Mouse (Mus musculus) lung, embryonic 14.5 days (tissue): Measurements from ENCODE around the gene Vtn. TPM values are rescaled to one million over a fixed set of nuclear protein-coding genes. Genes with fewer than 3 reads are reported as not detected.
A peak's percentile ranks its signal among the peaks of the same experiment; 100 is the strongest.

Experiments
- ATAC-seq: fragments of 200-750 bp; cut with Nextera tagmentation; 2 replicates; pipeline ENCODE4 v1.8.0; 2017; ENCODE audit warnings: mild to moderate bottlenecking, moderate TSS enrichment, moderate library complexity; ENCODE audit not compliant: insufficient read depth
- DNase-seq: peaks from one replicate; pipeline ENCODE4 v3.0.0-alpha.2; 2015
- H3K27ac ChIP-seq: fragments of 300-500 bp; sonication (generic); 2 replicates; pipeline ENCODE4 v1.5.1; 2014; ENCODE audit warnings: low read depth, mild to moderate bottlenecking, moderate library complexity
- H3K27me3 ChIP-seq: fragments of 300-500 bp; sonication (generic); 2 replicates; pipeline ENCODE4 v1.6.1; 2014; ENCODE audit warnings: low read length, control low read depth; ENCODE audit not compliant: insufficient read depth
- H3K36me3 ChIP-seq: fragments of 300-500 bp; sonication (generic); 2 replicates; pipeline ENCODE4 v1.6.1; 2014; ENCODE audit warnings: control low read depth; ENCODE audit not compliant: insufficient read depth
- H3K4me1 ChIP-seq: fragments of 300-500 bp; sonication (generic); 2 replicates; pipeline ENCODE4 v1.6.1; 2014; ENCODE audit warnings: antibody characterized with exemption, control low read depth; ENCODE audit not compliant: insufficient read depth
- H3K4me2 ChIP-seq: fragments of 300-500 bp; sonication (generic); 2 replicates; pipeline ENCODE4 v1.6.1; 2014; ENCODE audit warnings: mild to moderate bottlenecking
- H3K4me3 ChIP-seq: fragments of 300-500 bp; sonication (generic); 2 replicates; pipeline ENCODE4 v1.5.1; 2014; ENCODE audit warnings: low read depth, low read length
- H3K9ac ChIP-seq: fragments of 300-500 bp; sonication (generic); 2 replicates; pipeline ENCODE4 v1.6.1; 2014
- H3K9me3 ChIP-seq: fragments of 300-500 bp; sonication (generic); 2 replicates; pipeline ENCODE4 v1.6.1; 2016; ENCODE audit warnings: low read depth, low read length, control low read depth
- CTCF ChIP-seq: IDR thresholded peaks from 2 replicates; pipeline ENCODE4 v1.5.1; 2016; ENCODE audit warnings: antibody characterized with exemption, low read depth
- WGBS: fragments of 180-500 bp; shearing (Covaris S2); extraction: QIAGEN DNeasy Blood & Tissue Kit; methylation state at CpG from one replicate; pipeline ENCODE4 v1.1.7; 2014; 5-methylcytosine and 5-hydroxymethylcytosine counted together
- polyA plus RNA-seq: library from polyadenylated mRNA; unstranded; fragments of >200 nt; fragmentation: Nextera tagmentation; extraction: Ambion mirVana; gene quantifications from 2 replicates; pipeline ENCODE4 v1.2.1, GENCODE M21; 2014

Gene Vtn
- polyA plus RNA-seq: 0.20 and 0.50 TPM in 2 replicates

GRCm38 (mm10) chr11:78499004-78499403 lies at the start of gene Vtn:
TSS of gene Vtn (plus strand) at chr11:78499091.
- ATAC-seq (no peak), DNase-seq (no peak)
- Histone ChIP-seq H3K27me3 (peaks cover 56% of the 10 kb centered on the region), H3K27ac (no peak within 1 kb of the TSS), H3K9ac (peak within 1 kb of the TSS; percentile 34; the same call in 1 of the 2 replicates), H3K4me3 (peak within 1 kb of the TSS; percentile 50), H3K4me1 (0 out of 2 replicates have a peak, but pooled peaks cover 4% of the 10 kb centered on the region), H3K9me3 (no peaks in the 10 kb centered on the region), H3K36me3 (no peaks in the 10 kb centered on the region), H3K4me2 (peak within 1 kb of the TSS; percentile 99)
- 35% methylated on average over 7 of the region's 7 CpGs for WGBS
- no peak for TF ChIP-seq CTCF

- H3K4me1 ChIP-seq: no peaks in the 10 kb centered on the region
- TF ChIP-seq CTCF: no peak
- no peaks in the 10 kb centered on the region for H3K36me3 ChIP-seq
- H3K4me3 ChIP-seq: no peak overlapping the region
- 39% methylated on average over 2 of the region's 2 CpGs for WGBS
- no peak for ATAC-seq
- H3K9ac ChIP-seq: no peak overlapping the region
- H3K27ac ChIP-seq: no peak overlapping the region
- H3K9me3 ChIP-seq: no peaks in the 10 kb centered on the region
- no peaks in the 10 kb centered on the region for H3K27me3 ChIP-seq
- no peak overlapping the region for H3K4me2 ChIP-seq
- no peak for DNase-seq
Observed at GRCm38 (mm10) chr11:78450337-78450736, 48.6 kb upstream of the Vtn start.

DNA sequence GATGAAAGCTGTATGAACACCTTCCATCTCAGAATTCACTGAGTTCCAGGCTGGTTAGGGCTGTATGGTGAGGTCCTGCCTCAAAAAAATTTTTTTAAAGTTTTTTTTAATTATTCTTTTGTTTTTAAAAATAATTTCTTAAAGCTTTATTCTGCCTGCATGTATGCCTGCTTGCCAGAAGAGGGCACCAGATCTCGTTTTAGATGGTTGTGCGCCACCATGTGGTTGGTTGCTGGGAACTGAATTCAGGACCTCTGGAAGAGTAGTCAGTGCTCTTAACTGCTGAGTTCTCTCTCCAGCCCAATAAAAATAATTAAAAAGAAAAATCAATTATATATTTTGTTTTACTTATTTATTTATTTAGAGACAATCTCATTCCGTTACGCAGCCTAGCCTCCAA lies 45.2 kb upstream of the Vtn start:
- Histone ChIP-seq H3K4me2 (no peak overlapping the region), H3K4me1 (no peaks in the 10 kb centered on the region), H3K36me3 (no peaks in the 10 kb centered on the region), H3K9ac (no peak overlapping the region), H3K27ac (no peak overlapping the region), H3K9me3 (no peaks in the 10 kb centered on the region), H3K4me3 (no peak overlapping the region), H3K27me3 (no peaks in the 10 kb centered on the region)
- no peak for ATAC-seq
- TF ChIP-seq CTCF: peak; percentile 94
- peak; percentile 87 for DNase-seq
- WGBS: 11% methylated on average over 4 of the region's 4 CpGs

- 65% methylated on average over 7 of the region's 7 CpGs for WGBS
- ATAC-seq: no peak
- no peak for TF ChIP-seq CTCF
- Histone ChIP-seq H3K27ac (no peak overlapping the region), H3K36me3 (no peaks in the 10 kb centered on the region), H3K4me2 (no peak overlapping the region), H3K4me3 (no peak overlapping the region), H3K27me3 (no peaks in the 10 kb centered on the region), H3K4me1 (no peaks in the 10 kb centered on the region), H3K9ac (no peak overlapping the region), H3K9me3 (no peaks in the 10 kb centered on the region)
- no peak for DNase-seq
Observed at GRCm38 (mm10) chr11:78454276-78454675, 44.6 kb upstream of the Vtn start.

GRCm38 (mm10) chr11:78455308-78455707 lies 43.6 kb upstream of the Vtn start:
- H3K36me3 ChIP-seq: no peaks in the 10 kb centered on the region
- 26% methylated on average over 5 of the region's 5 CpGs for WGBS
- no peaks in the 10 kb centered on the region for H3K9me3 ChIP-seq
- no peak overlapping the region for H3K4me2 ChIP-seq
- H3K4me1 ChIP-seq: no peaks in the 10 kb centered on the region
- no peak overlapping the region for H3K27ac ChIP-seq
- DNase-seq: peak; percentile 73
- no peaks in the 10 kb centered on the region for H3K27me3 ChIP-seq
- no peak overlapping the region for H3K9ac ChIP-seq
- ATAC-seq: no peak
- peak; percentile 68 for TF ChIP-seq CTCF
- no peak overlapping the region for H3K4me3 ChIP-seq

- no peak overlapping the region for H3K9ac ChIP-seq
- DNase-seq (no peak), ATAC-seq (no peak)
- H3K4me1 ChIP-seq: no peaks in the 10 kb centered on the region
- H3K4me3 ChIP-seq: no peak overlapping the region
- no peaks in the 10 kb centered on the region for H3K36me3 ChIP-seq
- H3K27ac ChIP-seq: no peak overlapping the region
- H3K27me3 ChIP-seq: no peaks in the 10 kb centered on the region
- H3K4me2 ChIP-seq: no peak overlapping the region
- no peak for TF ChIP-seq CTCF
- H3K9me3 ChIP-seq: no peaks in the 10 kb centered on the region
- WGBS: 78% methylated on average over 17 of the region's 17 CpGs
Observed at GRCm38 (mm10) chr11:78458740-78459139, 40.2 kb upstream of the Vtn start.

GRCm38 (mm10) chr11:78461894-78462293 lies 37.0 kb upstream of the Vtn start:
- no peak for ATAC-seq
- Histone ChIP-seq H3K4me3 (no peak overlapping the region), H3K27ac (no peak overlapping the region), H3K9me3 (no peaks in the 10 kb centered on the region), H3K4me2 (no peak overlapping the region), H3K9ac (no peak overlapping the region), H3K36me3 (no peaks in the 10 kb centered on the region), H3K4me1 (peaks cover 9% of the 10 kb centered on the region; the same call in 1 of the 2 replicates), H3K27me3 (no peaks in the 10 kb centered on the region)
- TF ChIP-seq CTCF: peak; percentile 52
- WGBS: 63% methylated on average over 1 of the region's 1 CpGs
- no peak for DNase-seq

DNA sequence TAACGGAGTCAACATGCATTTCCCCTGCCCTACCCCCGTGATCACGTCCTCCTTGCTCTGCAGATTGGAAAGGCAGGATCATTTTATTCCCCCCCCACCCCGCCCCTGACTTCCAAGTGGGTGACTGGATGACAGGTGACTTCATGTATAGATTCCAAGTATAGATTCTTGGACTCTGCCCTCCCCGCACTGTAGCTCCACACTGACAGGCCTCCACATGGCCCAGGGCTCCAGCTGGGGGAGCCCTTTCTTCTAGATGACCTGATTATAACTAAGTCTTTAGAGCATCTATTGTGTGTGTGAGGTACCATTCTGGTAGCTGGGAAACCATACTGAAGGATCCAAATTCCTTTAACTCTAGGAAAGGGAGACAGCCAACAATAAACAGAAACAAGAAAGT lies 36.2 kb upstream of the Vtn start:
- H3K4me3 ChIP-seq: no peak overlapping the region
- no peak overlapping the region for H3K4me2 ChIP-seq
- DNase-seq (no peak), ATAC-seq (no peak)
- no peak overlapping the region for H3K9ac ChIP-seq
- 80% methylated on average over 5 of the region's 5 CpGs for WGBS
- H3K4me1 ChIP-seq: peaks cover 9% of the 10 kb centered on the region; the same call in 1 of the 2 replicates
- no peaks in the 10 kb centered on the region for H3K9me3 ChIP-seq
- H3K27me3 ChIP-seq: no peaks in the 10 kb centered on the region
- H3K27ac ChIP-seq: no peak overlapping the region
- H3K36me3 ChIP-seq: no peaks in the 10 kb centered on the region
- TF ChIP-seq CTCF: no peak
